Mouse (Mus musculus): Measurements from ENCODE around the gene Gjc2. TPM values are rescaled to one million over a fixed set of nuclear protein-coding genes. Genes with fewer than 3 reads are reported as not detected.

The Gjc2 gene
- polyA plus RNA-seq, 1 experiment, result 0.05 TPM

DNA sequence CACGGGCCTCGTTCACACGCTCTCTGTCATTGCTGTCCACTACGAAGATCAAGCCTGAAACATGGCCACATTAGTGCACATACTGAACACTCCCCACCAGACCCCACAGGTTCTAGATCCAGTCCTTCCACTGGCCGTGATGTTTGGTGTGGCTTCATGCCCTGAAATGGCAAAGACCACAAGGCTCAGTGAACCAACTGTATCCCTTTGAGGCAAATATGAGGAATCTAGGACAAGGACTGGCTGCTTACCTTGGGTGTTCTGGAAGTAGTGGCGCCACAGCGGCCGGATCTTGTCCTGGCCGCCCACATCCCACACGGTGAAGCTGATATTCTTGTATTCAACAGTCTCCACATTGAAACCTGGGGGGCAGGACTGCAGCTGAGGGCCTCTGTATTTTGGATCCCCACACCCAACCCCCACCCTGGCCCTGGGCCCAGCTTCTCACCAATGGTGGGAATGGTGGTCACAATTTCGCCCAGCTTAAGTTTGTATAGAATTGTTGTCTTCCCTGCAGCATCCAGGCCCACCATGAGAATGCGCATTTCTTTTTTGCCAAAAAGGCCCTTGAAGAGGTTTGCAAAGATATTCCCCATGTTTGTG lies 30.0 kb upstream of the Gjc2 start:
- no peak for TF ChIP-seq GATA1 (IDR thresholded peaks at IDR 0.05; ENCODE audit: low read length)

DNA sequence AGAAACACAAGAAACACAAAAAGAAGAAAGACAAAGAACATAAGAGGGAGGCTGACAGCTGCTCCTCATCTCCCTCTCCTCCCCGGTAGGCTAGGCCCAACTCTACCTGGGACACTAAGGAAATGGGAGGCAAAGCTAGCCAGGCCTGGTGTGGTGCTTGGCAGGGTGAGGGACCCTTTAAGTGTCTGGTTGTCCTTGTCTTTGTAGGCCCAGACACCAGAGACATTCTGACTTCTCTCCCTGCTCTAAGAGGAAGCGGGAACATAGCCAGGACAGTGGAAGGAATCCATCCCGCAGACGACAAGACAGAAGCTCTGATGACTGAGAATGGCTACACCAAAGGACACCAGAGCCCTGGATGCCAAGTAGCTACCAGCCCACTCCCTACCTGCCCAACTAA lies 27.0 kb upstream of the Gjc2 start:
- TF ChIP-seq GATA1 (IDR thresholded peaks at IDR 0.05; ENCODE audit: low read length), result no peak

DNA sequence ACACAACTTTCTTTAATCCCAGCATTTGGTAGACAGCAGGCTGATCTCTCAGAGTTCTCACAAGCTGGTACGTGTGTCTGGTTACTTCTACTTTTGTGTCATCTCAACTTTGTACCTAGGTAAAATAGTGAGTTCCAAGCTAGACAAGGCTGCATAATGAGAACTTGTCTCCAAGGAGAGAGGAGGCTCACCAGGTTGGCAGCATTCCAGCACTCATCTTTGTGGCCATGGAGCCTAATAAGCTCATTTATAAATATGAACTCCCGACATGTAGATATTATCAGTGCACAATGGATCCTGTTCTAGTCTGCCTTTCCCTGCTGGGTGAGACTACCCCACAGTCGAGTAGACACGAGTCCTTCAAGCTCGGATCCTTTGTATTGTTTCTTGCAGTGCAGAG lies 26.6 kb upstream of the Gjc2 start:
- TF ChIP-seq GATA1 (IDR thresholded peaks at IDR 0.05; ENCODE audit: low read length), result no peak

DNA sequence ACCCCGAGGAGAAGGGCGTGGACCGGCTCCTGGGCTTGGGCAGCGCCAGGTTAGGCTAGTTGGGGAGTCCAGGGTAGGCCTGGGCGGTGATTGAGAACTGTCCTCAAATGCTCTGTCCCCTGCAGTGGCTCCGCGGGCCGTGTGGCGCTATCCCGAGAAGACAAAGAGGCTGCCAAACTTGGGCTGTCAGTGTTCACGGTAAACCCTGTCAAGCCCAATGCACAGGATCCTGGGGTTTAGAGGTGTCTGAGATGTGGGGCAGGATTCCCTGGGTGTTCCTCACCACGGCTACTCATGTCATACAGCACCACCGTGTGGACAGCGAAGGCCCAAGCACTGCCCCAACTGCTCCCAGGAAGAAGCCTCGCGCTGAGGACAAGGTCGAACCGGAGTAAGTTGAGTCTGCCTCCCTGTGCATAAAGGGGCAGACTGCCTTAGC lies 26.0 kb upstream of the Gjc2 start:
- no peak for TF ChIP-seq GATA1 (IDR thresholded peaks at IDR 0.05; ENCODE audit: low read length)

DNA sequence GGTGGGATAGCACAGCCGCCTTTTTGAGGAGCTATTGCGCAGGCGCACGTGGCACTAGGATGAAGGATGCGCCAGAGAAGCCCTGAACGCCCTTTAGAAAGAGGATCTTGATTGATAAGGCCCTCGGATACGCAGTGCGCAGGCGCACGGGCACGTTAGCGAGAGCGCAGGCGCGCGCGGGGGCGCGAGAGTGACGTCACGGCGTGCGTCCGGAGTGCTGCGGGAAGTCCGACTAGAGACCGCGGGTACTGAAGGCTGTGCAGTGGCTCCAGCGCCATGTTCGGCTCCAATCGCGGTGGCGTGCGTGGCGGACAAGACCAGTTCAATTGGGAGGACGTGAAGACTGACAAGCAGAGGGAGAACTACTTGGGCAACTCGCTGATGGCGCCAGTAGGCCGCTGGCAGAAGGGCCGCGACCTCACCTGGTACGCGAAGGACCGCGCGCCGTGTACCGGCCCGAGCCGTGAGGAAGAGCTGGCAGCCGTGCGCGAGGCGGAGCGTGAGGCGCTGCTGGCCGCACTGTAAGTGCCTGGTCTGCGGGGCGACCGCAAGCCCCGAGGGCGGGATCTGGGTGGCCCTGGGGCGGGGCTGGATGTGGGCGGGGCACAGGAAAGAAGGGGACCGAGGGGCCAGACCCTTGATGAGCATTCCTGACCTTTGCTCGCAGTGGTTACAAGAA lies 25.3 kb upstream of the Gjc2 start, which contains the start of gene 2310033P09Rik:
TSS of gene 2310033P09Rik (plus strand) at position 169 of the 679 bp plus-strand sequence.
- TF ChIP-seq GATA1 (IDR thresholded peaks at IDR 0.05; ENCODE audit: low read length), result no peak

DNA sequence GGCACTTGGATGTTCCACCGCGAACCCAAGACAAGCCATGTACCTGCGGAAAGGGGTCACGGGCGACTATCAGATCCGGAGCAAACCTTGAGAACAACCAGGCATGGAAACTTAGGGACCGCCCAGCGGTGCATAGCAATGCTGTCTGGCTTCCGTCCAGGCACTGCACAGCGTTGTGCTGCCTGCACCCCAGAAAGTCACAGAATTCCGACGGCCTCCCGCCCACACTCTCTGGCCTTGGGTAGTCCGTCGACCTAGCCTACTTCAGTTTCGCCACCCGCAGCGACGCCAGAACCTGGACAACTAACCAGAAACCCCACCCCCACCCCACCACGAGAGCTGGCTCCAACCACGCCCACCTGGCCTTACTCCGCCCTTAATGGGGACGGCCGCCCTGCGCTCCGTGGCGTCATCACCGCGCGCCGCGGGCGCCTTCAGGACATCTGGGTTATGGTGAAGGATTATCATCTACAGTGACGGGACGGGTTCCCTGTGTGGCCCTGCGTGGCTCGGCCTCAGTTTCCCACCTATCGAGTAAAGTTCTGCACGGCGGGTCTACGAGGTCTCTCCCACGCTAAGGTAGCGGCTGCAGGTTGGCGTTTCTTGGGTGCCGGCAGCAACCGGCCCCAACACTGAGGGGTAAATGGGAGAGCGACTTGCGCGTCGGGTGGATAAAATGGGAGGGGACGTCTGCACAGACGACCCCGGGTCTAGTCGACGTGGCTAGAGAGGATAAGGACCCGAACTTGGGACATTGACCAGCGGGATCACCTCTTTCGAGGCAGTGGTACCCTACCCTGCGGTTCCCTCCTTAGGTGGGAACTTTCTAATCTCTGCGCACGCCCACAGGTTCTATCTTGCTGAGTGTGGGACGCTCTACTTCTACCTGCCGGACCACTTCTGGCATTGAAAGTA lies 19.3 kb upstream of the Gjc2 start, which contains the start of gene Mrpl55:
TSS of gene Mrpl55 (plus strand) at position 406 of the 915 bp plus-strand sequence.
- TF ChIP-seq GATA1 (IDR thresholded peaks at IDR 0.05; ENCODE audit: low read length), result no peak

DNA sequence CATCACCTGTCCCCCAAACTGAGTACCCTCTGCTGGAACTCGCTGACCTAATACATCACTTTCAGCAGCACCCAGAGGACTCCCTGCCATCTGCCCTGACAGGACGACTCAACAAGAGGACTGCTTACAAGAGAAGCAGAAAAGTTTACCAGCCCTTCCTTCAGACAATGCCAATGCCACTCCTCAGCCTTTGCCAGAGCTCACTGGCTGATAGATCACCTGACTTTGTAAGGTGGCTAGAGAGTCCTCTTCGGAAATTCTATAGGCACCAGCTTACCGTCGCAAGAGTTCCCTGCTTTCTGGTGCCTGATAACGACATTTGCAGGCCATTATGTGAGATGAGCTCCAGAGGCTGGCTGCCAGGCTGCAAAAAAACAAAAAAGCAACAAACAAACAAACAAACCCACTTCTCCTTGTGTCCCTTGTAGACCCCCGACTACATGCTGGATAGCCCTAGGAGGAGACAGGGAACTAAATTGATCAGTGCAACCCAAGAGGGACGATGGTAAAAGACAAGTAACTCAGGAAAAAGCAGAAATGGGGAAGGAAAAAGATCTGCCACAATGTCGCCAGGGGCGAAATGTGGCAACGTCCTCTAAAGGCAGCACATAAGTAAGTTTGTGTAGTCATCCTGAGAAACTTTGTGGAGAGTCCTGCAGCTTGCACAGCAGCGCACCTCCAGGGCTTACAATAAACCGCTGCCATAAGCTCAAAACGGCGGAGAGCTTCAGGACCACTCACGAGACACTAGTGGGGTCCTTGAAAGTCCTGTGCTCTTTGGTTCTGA lies 18.4 kb upstream of the Gjc2 start:
- TF ChIP-seq GATA1 (IDR thresholded peaks at IDR 0.05; ENCODE audit: low read length), result no peak

DNA sequence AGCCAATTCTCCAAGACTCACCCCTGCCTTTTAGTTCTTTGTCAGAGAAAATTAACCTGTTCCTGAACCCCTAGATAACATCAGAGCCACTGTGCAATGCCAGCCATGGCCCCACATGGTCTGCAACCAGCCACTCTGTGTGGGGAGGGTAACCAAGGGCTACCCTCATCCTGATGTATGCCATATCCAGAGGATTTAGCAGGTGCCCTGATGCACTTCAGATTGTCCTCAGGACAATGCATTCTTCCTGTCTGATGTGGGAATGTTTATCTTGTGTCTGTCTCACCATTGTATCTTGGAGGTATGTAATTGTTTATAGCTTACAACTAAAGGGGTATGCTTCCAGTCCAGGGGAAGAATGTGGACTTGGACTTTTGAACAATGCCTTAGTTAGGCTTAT lies 13.2 kb upstream of the Gjc2 start:
- no peak for TF ChIP-seq GATA1 (IDR thresholded peaks at IDR 0.05; ENCODE audit: low read length)

DNA sequence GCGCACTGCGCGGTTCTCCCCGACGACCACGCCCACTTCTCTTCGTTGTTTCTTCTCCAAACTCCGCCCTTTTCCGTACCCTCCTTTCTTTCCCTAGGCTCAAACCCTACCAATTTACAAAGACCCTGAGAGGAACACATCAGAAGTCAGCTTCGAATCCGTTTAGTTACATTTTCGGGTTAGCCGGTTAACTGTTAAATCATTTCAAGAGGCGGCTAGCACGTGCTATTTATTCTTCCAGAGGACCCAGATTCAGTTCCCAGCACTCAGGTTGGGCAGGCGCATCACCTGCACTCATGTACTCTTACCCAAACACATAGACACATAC lies 9.0 kb upstream of the Gjc2 start, which contains the start of gene Guk1:
TSS of gene Guk1 (minus strand) at position 154 of the 328 bp plus-strand sequence.
- no peak for TF ChIP-seq GATA1 (IDR thresholded peaks at IDR 0.05; ENCODE audit: low read length)

DNA sequence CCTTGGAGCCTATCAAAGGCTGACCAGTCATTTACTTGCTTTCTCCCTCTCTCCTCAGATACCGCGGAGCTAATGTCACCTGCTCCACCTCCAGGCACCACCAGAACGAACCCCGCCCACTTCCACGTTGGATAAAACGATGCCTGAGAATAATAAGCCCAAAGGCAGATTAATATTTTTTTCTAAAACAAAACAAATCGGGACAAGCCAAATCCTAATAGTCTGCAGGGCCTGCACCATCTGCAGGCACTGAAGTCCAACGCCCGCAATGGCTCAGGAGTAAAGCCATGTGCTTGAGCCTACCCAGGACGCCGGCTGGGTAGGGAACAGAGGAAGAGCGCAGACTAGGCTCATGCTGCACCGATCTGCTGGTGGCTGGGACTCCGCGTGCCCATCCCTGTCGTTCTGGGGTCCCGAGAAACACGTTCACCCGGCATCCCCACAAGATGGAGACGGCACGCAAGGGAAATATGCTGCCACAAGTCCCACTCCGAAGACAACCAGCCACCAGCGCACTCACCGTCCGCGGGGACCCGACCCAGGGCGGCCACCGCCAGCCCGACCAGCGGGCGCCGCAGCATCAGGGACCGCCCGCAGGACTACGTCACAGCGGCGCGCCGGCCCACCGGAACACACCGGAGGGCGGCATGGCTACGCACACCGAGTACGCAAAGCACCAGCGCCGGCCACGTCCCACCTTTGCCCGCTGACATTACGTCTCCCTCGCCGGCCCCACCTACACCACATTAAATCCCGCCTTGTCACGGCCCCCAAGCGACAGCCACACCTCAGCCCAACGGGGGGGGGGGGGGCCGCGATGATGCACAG lies 8.4 kb upstream of the Gjc2 start:
- TF ChIP-seq GATA1 (IDR thresholded peaks at IDR 0.05; ENCODE audit: low read length), result no peak

DNA sequence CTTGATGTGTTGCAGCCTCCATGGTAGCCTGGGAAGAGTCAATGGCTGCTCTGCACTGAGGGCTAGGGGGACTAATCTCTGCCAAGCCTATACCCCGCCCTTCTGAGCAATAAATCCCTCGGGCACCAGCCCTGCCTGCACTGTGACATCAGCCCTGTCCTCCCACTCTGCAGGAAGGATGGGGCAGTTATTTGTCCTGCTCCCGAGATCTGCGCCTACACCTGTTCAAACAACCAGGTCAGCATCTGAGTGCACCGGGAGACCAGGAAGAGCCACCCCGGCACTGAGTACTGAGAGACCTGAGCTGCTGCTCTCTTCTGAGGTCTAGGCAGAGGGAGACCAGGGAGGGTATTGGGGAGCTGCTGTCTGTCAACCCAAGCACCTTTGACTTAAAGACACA lies 4.7 kb upstream of the Gjc2 start:
- TF ChIP-seq GATA1 (IDR thresholded peaks at IDR 0.05; ENCODE audit: low read length), result no peak

DNA sequence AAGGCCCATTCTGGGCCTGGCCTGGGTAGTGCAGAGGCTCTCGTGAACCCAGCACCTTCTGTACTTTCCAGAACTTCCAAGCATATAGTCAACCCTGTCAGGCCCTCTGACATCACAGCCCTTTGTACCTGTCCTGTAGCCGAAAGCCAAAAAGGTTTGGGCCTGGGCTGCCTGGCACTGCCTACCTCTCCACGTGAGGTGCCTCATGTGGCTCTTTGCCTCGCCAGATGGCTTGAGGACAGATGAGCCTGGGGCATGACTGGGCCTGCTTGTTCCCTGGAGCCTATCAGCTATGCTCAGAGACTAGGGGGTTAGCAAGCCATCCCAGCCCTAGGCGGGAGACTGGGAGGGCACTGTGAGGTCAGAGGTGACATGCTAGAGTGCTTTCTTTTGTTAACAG lies 2.5 kb upstream of the Gjc2 start:
- TF ChIP-seq GATA1 (IDR thresholded peaks at IDR 0.05; ENCODE audit: low read length), result no peak

DNA sequence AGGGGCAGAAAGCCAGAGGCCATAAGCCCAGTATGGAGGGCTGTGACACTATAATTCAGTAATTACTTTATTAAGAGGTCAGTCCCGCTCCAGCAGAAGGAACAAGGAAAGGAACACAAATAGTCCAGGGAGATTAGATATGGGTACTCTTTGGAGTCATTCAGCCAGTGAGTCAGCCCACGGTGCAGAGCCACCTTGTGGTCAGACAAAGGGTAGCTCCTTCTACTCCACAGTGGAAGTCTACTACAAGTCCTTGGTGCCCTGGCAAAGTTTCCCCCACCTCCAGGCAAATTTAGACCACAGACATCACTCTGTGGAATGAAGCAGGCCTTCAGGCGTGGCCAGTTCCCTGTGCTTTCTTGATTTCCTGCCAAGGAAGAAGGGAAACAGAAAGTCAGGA lies 808 bp upstream of the Gjc2 start:
- TF ChIP-seq GATA1 (IDR thresholded peaks at IDR 0.05; ENCODE audit: low read length), result no peak

DNA sequence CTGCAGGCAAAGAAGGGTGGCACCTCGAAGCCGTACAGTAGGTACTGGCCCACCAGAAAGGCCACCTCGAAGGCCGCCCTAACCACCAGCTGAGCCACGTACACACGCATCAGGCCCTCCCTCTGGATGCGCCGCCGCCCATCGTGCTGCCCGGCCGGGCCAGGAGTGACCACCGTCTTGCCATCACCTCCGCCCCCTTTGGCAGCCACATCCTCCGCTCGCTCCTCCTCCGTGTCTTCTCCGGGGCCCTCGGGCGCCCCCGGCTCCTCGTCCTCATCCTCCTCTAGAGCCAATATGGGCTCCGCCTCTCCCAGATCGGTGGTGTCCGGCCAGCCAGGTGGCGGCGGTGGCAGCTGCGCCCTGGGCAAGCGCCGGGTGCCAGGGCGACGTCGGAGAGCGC lies 6.1 kb downstream of the Gjc2 start:
- no peak for TF ChIP-seq GATA1 (IDR thresholded peaks at IDR 0.05; ENCODE audit: low read length)

DNA sequence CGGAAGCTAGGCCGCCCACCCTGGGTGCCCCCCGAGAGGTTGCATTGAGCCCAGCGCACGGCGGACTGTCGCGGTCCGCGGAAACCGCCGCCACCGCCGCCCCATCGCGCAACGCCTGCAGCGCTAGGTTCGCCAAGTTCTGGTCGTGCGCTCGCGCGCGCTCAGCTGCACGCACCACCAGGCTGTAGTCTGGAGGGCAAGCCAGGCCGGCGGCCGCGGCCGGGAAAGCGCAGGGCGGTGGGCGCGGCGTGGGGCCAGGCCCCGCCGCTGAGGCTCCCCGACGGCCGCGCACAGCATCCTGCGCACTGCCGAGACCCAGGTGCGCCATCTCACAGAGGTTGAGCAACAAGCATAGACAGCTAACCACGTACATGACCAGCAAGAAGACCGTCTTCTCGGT lies 6.5 kb downstream of the Gjc2 start:
- no peak for TF ChIP-seq GATA1 (IDR thresholded peaks at IDR 0.05; ENCODE audit: low read length)
